Mouse (Mus musculus) gastrocnemius, postnatal 14 days (tissue): ENCODE measurements around the gene Uso1. TPM values are rescaled to one million over a fixed set of nuclear protein-coding genes. Genes with fewer than 3 reads are reported as not detected.
A peak's percentile ranks its signal among the peaks of the same experiment; 100 is the strongest.

Source experiments
- DNase-seq: peaks from one replicate; pipeline ENCODE4 v3.0.0; 2021; ENCODE audit warnings: mixed read lengths
- intact Hi-C: fragments of 180-260 bp; cut with DNase I; formaldehyde crosslinking; loops from one replicate; pipeline ENCODE4 v1.15.1; 2025; ENCODE audit warnings: low total_unique reads
- total RNA-seq, 2 experiments: library from RNA; stranded (reverse); gene quantifications; 2 replicates each; pipeline ENCODE4 v1.2.3; 2021

Uso1 gene
- total RNA-seq, 2 experiments from 2014 or later = 53.9 to 61.5 TPM

- intact Hi-C loops = no loop called here
- DNase-seq = no peak
These were observed 91.0 kb downstream of the Uso1 start for GRCm38 (mm10) chr5:92228776-92229175.

DNA sequence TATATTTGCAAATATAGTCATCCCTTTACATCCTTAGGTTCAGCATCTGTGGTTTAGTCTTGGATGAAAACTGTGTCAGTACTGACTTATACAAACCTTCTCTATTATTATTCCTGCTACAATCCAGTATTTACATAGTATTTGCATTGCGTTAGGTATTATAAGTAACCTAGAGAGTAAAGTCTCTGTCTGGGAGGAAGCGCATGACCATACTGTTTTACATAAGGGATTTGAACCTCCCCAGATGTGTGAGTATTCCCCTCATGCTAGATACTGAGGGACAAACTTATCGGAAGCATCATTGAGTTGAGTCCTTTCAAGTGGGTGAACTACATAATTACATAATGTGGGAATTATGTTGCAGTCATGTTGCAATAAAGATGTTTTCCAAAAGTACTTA lies 91.8 kb downstream of the Uso1 start:
- intact Hi-C loops = no loop called here
- DNase-seq = no peak

- intact Hi-C loops = no loop called here
- no peak for DNase-seq
These were observed 92.6 kb downstream of the Uso1 start for GRCm38 (mm10) chr5:92230306-92230705.

GRCm38 (mm10) chr5:92231836-92232235 lies 94.1 kb downstream of the Uso1 start:
- intact Hi-C loops = no loop called here
- no peak for DNase-seq

DNA sequence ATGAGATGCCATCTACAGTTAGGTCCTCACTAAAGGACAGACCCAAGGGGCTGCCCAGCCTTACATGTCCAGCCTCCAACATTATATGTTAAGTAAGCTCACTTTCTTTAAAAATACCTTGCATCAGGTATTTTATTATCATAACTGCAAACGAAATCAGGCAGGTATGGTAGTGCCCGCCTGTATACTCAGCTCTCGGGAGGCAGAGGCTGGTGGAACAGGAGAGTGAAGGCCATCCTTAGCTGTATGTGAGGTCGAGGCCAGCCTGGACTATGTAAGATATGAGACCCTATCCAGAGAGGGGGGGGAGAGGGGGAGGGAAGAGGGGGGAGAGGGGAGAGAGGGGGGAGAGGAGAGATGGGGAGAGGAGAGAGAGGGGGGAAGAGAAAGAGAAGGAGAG lies 95.6 kb downstream of the Uso1 start:
- no peak for DNase-seq
- intact Hi-C loops = no loop called here

DNA sequence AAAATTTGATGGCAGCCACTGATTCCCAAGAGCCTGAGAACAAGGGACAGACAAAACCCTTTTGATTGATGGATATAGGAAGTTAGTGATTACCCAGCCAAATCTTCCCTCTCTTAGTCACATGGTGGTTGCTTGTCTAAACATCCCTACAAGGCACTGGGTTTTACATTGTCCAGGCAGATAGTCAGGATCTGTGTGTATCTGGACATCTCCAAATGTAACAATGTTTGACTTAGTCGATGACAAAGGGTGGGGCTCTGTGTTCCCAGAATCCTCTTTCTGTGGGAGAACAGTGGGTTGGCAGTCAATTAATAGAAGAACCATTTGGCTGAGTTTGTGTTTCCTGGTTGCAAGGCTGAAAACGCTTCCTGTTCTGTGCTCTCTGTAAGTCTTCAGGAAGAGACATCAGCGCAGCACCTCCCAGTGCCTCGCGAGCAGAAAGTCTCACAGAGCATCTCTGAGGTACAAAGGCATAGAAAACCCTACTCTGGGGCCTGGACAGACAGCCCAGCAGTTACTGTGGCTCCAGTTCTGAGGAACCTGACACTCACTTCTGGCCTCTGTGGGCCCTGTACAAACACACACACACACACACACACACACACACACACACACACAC lies 97.3 kb downstream of the Uso1 start:
- intact Hi-C loops = no loop called here
- DNase-seq = no peak

GRCm38 (mm10) chr5:92239333-92240232 lies 101.8 kb downstream of the Uso1 start:
- DNase-seq = peak; percentile 43
- intact Hi-C loops = loop anchor here (5.0 kb wide), 1 partner anchor 47 kb away; no protein-coding TSS in a partner anchor

GRCm38 (mm10) chr5:92240769-92241168 lies 103.0 kb downstream of the Uso1 start:
- DNase-seq = no peak
- intact Hi-C loops = loop anchor here (5.0 kb wide), 1 partner anchor 48 kb away; no protein-coding TSS in a partner anchor

DNA sequence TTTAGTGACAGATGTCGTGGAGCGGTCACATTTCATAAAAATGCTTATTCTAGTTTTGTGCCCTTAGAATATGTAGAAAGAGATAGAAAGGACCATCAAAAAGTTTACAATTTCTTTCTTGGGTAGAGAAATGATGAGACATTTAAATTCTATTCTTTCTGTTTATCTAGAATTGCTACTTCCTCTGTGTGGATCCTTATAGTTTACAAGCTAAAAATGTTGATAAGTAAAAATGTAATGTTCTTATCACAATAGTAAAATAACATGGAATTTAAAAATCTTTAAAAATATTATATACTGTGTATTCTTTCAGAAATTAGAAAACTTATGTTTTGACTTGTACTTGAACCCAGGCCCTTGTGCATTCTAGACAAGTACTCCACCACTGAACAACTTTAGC lies 107.2 kb downstream of the Uso1 start:
- DNase-seq = no peak
- intact Hi-C loops = loop anchor here (5.0 kb wide), 1 partner anchor 53 kb away; no protein-coding TSS in a partner anchor

- DNase-seq = no peak
- intact Hi-C loops = no loop called here
These were observed 107.7 kb downstream of the Uso1 start for GRCm38 (mm10) chr5:92245483-92245882.

DNA sequence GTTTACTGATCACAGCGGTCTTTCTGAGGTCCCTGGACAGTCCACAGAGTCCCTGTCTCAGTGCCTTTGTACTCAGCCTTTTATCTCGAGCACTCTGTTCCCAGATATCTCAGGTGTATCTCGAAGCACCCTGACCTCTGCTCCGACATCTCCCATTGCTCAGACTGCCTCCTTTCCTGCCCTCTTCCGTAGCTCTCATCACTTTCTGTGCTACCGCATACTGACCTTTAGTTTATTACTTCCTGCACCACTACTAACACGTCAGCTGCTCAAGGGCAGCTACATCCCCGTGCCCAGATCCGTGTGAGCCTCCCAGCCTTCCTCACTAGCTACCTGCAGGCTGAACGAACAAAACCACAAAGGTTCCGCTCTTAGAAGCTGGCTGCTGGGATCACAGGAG lies 110.9 kb downstream of the Uso1 start:
- intact Hi-C loops = no loop called here

DNA sequence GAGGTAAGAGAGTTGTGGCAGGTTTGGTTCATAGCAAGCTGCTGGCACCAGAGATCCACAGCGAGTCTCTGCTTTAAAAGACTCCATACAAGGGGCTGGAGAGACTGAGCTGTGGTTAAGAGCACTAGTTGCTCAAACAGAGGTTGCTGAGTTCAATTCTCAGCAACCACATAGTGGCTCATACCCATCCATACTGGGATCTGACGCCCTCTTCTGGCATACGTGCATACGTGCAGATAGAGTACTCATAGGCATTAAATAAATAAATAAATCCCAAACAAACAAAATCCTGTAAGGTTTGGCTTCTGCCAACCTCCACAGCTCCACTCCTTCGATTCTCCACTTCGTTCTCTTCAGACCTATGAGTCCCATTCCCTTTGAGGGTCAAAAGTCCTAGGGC lies 114.3 kb downstream of the Uso1 start:
- no peak for DNase-seq
- intact Hi-C loops = no loop called here

More for the DNA sequence above, 110.9 kb downstream of the Uso1 start:
- DNase-seq = no peak

Other genes starting within 250 kb of the Uso1 start
- gene Rchy1, start 174.9 kb upstream of the Uso1 start, total RNA-seq = 10 to 100 TPM; 28.0 to 29.5 TPM
- gene Odaph, start 150.5 kb upstream of the Uso1 start, total RNA-seq = not detected
- gene Cdkl2, start 94.1 kb upstream of the Uso1 start, total RNA-seq = 1 to 10 TPM; 3.9 to 4.6 TPM
- 10 to 100 TPM; 54.5 to 55.8 TPM for gene G3bp2, start 54.2 kb upstream of the Uso1 start, total RNA-seq
- gene U90926, start 77.5 kb downstream of the Uso1 start, total RNA-seq = not detected
- under 1 TPM in 1 of 2 experiments, not detected in 1; 0.08 TPM for gene Ppef2, start 118.3 kb downstream of the Uso1 start, total RNA-seq
- 1 to 10 TPM; 5.7 to 8.3 TPM for gene Naaa, start 140.2 kb downstream of the Uso1 start, total RNA-seq
- 10 to 100 TPM; 16.2 TPM for gene Sdad1, start 172.5 kb downstream of the Uso1 start, total RNA-seq
- gene Cxcl9, start 190.1 kb downstream of the Uso1 start, total RNA-seq = 1 to 10 TPM in 1 of 2 experiments, under 1 TPM in 1; 0.90 to 1.4 TPM
- gene Art3, start 193.9 kb downstream of the Uso1 start, total RNA-seq = 100 to 1,000 TPM; 314 to 411 TPM
- under 1 TPM; 0.29 to 0.51 TPM for gene Cxcl10, start 211.0 kb downstream of the Uso1 start, total RNA-seq